Mouse (Mus musculus) activated CD4-positive, CD25-positive, alpha-beta regulatory T cell, adult 4 months (primary cell): ENCODE results near the gene AL732309.1. TPM values are rescaled to one million over a fixed set of nuclear protein-coding genes. Genes with fewer than 3 reads are reported as not detected.
A peak's percentile ranks its signal among the peaks of the same experiment; 100 is the strongest.
"Not testable (repeated sequence)": the region's sequence is repeated elsewhere in the genome, so short reads cannot be mapped to it uniquely, and the experiment has no call there.

Experiments
- ATAC-seq: one replicate; pipeline ENCODE4 v1.8.0; 2017
- polyA plus RNA-seq, 2 experiments: library from polyadenylated mRNA; unstranded; fragments of 100-300 nt; shearing (Covaris generic); gene quantifications; one replicate each; pipeline ENCODE4 v1.2.1; 2017

Gene AL732309.1
- polyA plus RNA-seq, 2 experiments from 2014 or later = 3.6 to 4.2 TPM

DNA sequence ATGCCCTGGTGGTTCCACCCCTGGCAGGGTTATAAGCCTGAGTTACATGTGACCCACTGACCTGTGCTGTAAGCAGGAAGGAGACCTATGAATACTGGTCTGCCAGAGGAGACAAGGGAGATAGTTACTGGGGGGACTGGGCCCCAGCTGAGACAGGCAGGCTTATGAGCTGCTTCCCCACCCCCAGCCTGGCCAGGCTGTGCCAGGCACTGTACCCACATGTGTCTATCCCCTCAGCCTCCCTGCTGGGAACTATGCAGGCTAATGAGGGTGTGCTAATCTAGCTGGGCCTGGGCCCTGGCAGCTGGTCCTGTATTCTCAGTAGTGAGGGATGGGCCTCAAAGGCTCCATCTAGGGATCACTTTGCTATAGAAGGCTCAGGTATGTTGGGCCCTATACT, 20.6 kb upstream of the AL732309.1 start:
- no peak for ATAC-seq

DNA sequence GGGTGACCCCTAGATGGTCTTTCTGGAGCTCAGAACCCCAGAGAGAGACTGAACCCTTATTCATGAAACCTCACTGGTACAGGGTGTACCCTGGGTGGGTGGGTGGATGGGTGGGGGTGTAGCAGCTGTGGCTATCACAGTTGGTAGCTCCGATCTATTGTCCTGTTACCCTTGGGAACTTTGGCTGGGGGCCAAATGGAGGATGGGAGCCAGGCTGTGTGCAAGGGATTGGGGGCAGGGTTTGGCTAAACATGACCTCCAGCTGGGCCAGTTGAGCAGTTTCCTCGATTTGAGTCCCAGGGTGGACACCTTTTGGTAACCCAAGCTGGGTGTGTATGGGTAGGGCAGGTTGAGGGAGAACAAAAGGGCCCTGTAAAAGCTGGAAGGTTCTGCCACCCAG, 20.1 kb upstream of the AL732309.1 start:
- no peak for ATAC-seq

GRCm38 (mm10) chr2:25265897-25266656, 19.4 kb upstream of the AL732309.1 start:
- no peak for ATAC-seq

DNA sequence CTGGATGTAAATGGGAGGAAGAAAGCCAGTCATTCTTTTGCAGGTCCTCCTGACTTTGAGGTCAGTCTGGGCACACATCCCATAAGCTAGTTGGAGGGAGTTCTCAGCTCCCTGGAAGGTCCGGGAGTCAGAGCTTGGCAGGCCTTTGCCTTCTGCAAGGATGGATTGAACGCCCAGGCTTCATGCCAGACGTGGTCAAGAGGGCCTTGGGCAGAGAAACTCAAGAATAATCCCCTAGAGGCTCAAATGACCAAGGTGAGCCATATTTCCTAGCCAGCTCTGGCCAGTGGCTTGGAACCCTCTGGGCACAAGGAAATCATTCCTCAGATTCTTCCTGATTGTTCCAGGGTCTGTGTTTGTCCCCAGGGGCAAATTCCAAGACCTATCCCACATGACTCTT, 18.2 kb upstream of the AL732309.1 start:
- no peak for ATAC-seq

GRCm38 (mm10) chr2:25264286-25264660, 17.6 kb upstream of the AL732309.1 start:
- no peak for ATAC-seq

GRCm38 (mm10) chr2:25263623-25264285, 17.1 kb upstream of the AL732309.1 start:
- ATAC-seq = no peak

- peak; percentile 40 for ATAC-seq
Measured at GRCm38 (mm10) chr2:25262795-25263622, 16.3 kb upstream of the AL732309.1 start.

DNA sequence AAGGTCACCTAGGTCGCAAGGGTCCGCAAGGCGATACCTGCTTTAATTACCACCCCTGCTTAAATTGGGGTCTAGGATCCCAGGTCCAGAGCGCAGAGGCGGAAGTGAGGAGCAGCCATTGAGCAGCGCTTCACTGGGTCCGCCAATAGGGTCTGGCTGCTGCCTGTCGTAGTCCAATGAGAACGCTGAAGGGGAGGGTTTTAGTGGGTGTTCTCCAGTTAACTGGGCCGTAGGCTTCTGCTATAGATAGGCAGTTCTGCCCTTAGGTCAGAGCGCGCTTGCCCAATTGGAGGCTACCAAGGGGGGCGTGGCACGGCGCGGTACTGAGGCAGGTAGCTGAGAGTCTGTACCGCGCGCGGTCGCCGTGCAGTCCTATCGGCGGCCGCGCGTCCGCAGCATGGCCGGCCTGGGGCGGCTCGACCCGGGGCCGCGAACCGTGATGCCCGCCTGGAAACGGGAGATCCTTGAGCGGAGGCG, 15.7 kb upstream of the AL732309.1 start, which contains the start of gene Tprn:
Gene Tprn, plus strand, starts transcription at position 328 of the 477 bp plus-strand sequence.
- peak; percentile 96 for ATAC-seq

DNA sequence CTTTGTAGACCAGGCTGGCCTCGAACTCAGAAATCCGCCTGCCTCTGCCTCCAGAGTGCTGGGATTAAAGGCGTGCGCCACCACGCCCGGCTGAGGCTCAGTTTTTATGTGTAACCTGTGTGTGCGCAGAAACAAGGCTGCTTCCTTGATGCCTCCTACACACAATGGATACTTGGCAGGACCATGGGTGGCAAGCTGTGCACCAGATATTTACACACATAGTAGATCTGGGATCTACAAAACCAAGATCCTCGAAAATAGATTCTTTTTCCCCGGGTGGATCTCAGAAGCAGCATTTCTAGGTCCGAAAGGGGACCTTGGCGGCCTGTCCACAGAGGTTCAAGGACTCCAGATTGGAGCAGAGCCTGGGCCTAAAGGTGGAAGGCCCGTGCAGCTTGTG, 15.2 kb upstream of the AL732309.1 start:
- peak; percentile 8 for ATAC-seq

DNA sequence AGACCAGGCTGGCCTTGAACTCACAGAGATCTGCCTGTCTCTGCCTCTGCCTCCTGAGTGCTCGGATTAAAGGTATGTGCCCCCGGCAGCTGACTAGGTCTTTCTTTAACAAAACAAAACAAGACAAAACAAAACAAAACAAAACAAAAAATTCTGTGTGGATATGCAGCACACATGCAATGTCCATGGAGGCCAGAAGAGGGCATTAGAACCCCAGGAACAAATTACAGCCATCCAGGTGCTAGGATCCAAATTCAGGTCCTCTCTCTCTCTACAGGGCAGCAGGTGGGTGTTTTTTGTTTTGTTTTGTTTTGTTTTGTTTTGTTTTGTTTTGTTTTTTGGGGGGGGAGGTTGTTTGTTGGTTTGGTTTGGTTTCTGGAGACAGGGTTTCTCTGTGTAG, 12.2 kb upstream of the AL732309.1 start:
- no peak for ATAC-seq

GRCm38 (mm10) chr2:25257250-25257649, 10.6 kb upstream of the AL732309.1 start:
- not testable (repeated sequence) for ATAC-seq

GRCm38 (mm10) chr2:25256443-25257109, 9.9 kb upstream of the AL732309.1 start:
- ATAC-seq = not testable (repeated sequence)

DNA sequence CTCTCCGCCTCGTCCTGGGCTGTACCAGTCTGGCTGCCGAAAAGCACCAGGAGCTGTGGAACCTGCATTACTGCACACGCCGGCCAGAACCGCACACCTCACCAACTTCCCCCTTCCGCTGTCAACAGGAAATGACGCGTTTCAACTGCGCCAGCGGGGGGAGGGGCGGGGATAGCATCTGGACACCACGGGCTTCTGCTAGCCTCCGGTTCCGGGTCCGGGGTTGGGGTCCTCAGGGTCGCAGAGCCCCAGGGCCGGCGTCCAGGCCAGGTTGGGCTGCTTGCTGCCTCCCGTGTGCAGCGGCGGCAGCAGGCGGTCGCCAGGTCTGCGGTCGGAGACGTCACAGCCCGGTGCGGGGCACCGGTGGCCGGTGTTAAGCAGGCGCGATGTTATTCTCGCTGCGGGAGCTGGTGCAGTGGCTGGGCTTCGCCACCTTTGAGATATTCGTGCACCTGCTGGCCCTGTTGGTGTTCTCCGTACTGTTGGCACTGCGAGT, 8.7 kb upstream of the AL732309.1 start, which contains the start of gene Tmem203:
Gene Tmem203, plus strand, starts transcription at position 156 of the 496 bp plus-strand sequence.
- peak; percentile 78 for ATAC-seq

DNA sequence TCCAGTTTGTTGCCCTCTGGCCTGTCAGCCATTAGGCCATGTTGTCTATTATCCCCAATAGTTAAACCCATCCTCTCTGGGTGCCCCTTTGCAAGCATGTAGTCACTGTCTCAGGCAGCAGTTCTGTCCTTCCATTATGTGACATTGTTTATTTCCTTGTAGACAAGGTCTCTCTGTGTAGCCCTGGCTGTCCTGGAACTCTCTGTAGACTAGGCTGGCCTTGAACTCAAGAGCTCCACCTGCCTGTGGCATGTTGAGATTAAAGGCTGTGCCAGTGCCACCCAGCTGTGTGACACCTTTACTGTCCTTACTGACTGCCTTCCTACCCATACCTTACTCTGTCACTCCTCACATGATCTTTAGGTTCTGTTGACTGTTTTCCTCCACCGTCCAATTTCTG, 5.7 kb upstream of the AL732309.1 start:
- ATAC-seq = no peak

- ATAC-seq = no peak
Measured at GRCm38 (mm10) chr2:25244144-25244543, 2.5 kb downstream of the AL732309.1 start.

DNA sequence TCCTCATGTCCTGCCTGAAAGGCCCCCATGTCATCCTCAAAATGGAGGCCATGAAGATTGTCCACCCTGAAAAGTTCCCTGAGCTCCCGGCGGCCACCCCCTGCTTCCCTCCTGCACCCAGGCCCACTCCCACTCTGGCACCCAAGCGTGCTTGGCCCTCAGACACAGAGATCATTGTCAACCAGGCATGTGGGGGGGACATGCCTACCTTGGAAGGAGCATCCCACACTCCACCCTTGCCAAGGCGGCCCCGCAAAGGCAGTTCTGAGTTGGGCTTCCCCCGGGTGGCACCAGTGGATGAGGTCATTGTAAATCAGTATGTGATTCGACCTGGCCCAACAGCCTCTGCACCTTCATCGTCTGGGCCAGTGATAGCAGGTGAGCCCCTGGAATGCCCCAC, 3.3 kb downstream of the AL732309.1 start:
- no peak for ATAC-seq

DNA sequence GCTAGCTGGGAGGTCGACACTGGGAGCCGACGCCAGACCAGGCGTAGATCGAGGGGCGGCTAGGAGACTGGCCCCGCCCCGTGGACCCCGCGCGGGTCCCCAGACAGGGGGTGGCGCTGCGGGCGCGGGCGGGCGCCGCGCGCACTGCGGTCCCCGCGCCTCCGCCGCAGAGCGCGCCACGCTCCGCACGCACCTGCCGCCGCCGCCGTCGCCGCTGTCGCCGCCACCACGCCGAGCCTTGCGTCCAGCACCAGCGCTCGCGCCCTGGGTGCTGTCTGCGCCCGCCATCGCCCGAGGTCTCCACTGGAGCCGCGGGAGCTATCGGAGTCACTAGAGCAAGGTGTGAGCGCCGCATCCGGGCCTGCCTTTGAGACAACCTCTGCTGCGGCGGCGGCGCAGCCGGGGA, 4.6 kb downstream of the AL732309.1 start, which contains the start of the genes Rnf208 and Cysrt1:
Gene Rnf208, plus strand, starts transcription at position 155 of the 406 bp plus-strand sequence.
Gene Cysrt1, minus strand, starts transcription at position 352 of the 406 bp plus-strand sequence.
- peak; percentile 67 for ATAC-seq

DNA sequence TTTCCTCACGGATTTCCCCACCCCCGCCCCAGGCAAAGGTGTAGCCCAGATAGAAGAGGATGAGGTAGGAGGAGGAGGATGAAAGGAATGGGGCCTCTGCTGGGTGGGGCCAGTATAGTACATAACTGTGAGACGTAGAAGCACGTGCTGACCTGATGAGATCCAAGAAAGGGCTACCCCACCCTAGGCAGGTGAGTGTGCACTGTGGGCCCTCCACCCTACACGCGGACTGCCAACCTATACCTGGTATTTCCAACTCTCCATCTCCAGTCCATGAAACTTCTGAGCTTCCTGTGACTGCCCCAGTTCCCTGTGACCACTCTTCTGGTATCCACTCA, 5.3 kb downstream of the AL732309.1 start:
- ATAC-seq = peak; percentile 42

DNA sequence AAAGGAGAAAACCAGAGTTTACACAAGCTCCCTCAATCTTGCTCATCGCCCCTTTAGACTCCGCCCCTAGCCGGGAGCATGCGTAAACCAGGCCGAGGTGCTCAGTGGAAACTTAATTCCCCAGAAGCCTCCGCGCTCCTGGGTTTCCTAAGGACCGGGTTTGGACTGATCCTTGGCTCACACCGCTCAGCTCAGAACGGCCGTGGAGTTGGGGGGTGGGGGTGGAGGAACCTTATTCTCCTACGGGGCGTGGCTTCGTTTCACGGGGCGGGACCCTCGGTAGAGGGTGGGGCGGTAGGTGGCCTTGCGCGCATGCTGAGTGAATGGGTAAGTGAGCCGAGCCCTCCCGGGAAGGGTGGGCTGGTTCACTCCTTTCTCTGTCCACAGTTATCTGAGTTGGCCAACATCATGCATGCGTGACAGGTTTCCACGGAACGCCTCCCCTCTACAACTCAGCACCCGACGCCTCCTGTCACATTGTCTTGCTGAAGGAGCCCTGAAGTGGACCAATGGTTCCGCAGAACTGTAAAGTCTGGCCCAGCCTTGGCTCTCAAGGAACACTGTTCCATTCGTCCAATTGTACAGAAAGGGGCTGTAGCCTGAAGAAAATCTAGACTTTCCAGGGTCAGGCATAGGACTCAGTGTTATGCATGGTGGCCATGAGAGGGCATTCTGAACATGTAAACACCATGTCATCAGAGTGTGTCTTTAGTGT, 5.8 kb downstream of the AL732309.1 start:
- ATAC-seq = peak; percentile 33

- ATAC-seq = no peak
Measured at GRCm38 (mm10) chr2:25240310-25240709, 6.4 kb downstream of the AL732309.1 start.

GRCm38 (mm10) chr2:25239766-25240165, 6.9 kb downstream of the AL732309.1 start:
- ATAC-seq = no peak
